Mouse (Mus musculus): ENCODE measurements around the gene Hist1h2ak. TPM values are rescaled to one million over a fixed set of nuclear protein-coding genes. Genes with fewer than 3 reads are reported as not detected.
"Not testable (repeated sequence)": the region's sequence is repeated elsewhere in the genome, so short reads cannot be mapped to it uniquely, and the experiment has no call there.

Hist1h2ak gene
- total RNA-seq, 2 experiments from 2014 or later = 172 to 196 TPM

GRCm38 (mm10) chr13:21778814-21779766 is 25.5 kb upstream of the Hist1h2ak start:
- DNase-seq (ENCODE audit: low spot score in 2 of 2) = peak in 1 of 2 experiments; percentile 44

GRCm38 (mm10) chr13:21755707-21756106 is 2.1 kb upstream of the Hist1h2ak start:
- no peak for DNase-seq (ENCODE audit: low spot score in 2 of 2)

GRCm38 (mm10) chr13:21754294-21755001 is 821 bp upstream of the Hist1h2ak start:
- DNase-seq (ENCODE audit: low spot score in 2 of 2) = not testable (repeated sequence)

GRCm38 (mm10) chr13:21753051-21753523 is 540 bp downstream of the Hist1h2ak start:
- DNase-seq (ENCODE audit: low spot score in 2 of 2) = no peak

GRCm38 (mm10) chr13:21752356-21752755 is 1.3 kb downstream of the Hist1h2ak start:
- no peak for DNase-seq (ENCODE audit: low spot score in 2 of 2)

GRCm38 (mm10) chr13:21751827-21752226 is 1.8 kb downstream of the Hist1h2ak start:
- DNase-seq (ENCODE audit: low spot score in 2 of 2) = no peak

GRCm38 (mm10) chr13:21751417-21751816 is 2.2 kb downstream of the Hist1h2ak start:
- DNase-seq (ENCODE audit: low spot score in 2 of 2) = no peak

- peak; percentile 82 to 84 for DNase-seq (ENCODE audit: low spot score in 2 of 2)
Observed at GRCm38 (mm10) chr13:21750159-21751017, 3.2 kb downstream of the Hist1h2ak start, which contains the start of gene Hist1h4k. Gene Hist1h4k, minus strand, starts transcription at chr13:21750505.

- no peak for DNase-seq (ENCODE audit: low spot score in 2 of 2)
Observed at GRCm38 (mm10) chr13:21749387-21750158, 4.1 kb downstream of the Hist1h2ak start.

- DNase-seq (ENCODE audit: low spot score in 2 of 2) = no peak
Observed at GRCm38 (mm10) chr13:21745006-21745405, 8.6 kb downstream of the Hist1h2ak start.

- DNase-seq (ENCODE audit: low spot score in 2 of 2) = peak in 1 of 2 experiments; percentile 41
Observed at GRCm38 (mm10) chr13:21734906-21735767, 18.5 kb downstream of the Hist1h2ak start, which contains the start of gene Hist1h4j. Gene Hist1h4j, plus strand, starts transcription at chr13:21735064.

GRCm38 (mm10) chr13:21734010-21734905 is 19.4 kb downstream of the Hist1h2ak start:
- DNase-seq (ENCODE audit: low spot score in 2 of 2) = no peak

- DNase-seq (ENCODE audit: low spot score in 2 of 2) = no peak
Observed at GRCm38 (mm10) chr13:21733466-21733865, 20.2 kb downstream of the Hist1h2ak start.

GRCm38 (mm10) chr13:21729544-21729943 is 24.1 kb downstream of the Hist1h2ak start:
- DNase-seq (ENCODE audit: low spot score in 2 of 2) = no peak

- no peak for DNase-seq (ENCODE audit: low spot score in 2 of 2)
Observed at GRCm38 (mm10) chr13:21727948-21728572, 25.6 kb downstream of the Hist1h2ak start.

GRCm38 (mm10) chr13:21722993-21723836 is 30.4 kb downstream of the Hist1h2ak start:
- no peak for DNase-seq (ENCODE audit: low spot score in 2 of 2)

Measured in adrenal gland, postnatal 4 days (tissue).